Mouse (Mus musculus) lung, postnatal 0 days (tissue): ENCODE measurements around the gene Hes7. TPM values are rescaled to one million over a fixed set of nuclear protein-coding genes. Genes with fewer than 3 reads are reported as not detected.

Experiments
- ATAC-seq: fragments of 200-750 bp; cut with Nextera tagmentation; 2 replicates; pipeline ENCODE4 v1.8.0; 2017; ENCODE audit warnings: moderate library complexity
- DNase-seq: peaks from one replicate; pipeline ENCODE4 v3.0.0-alpha.2; 2016; ENCODE audit warnings: low spot score
- H3K27ac ChIP-seq: fragments of 300-500 bp; sonication (generic); 2 replicates; pipeline ENCODE4 v1.5.1; 2014; ENCODE audit warnings: antibody characterized with exemption, mild to moderate bottlenecking, low read length, mixed read lengths
- H3K27me3 ChIP-seq: fragments of 300-500 bp; sonication (generic); replicated peaks from 2 replicates; pipeline ENCODE4 v1.6.1; 2014; ENCODE audit warnings: low read length, mixed read lengths; ENCODE audit not compliant: insufficient read depth
- H3K36me3 ChIP-seq: fragments of 300-500 bp; sonication (generic); 2 replicates; pipeline ENCODE4 v1.6.1; 2014; ENCODE audit warnings: low read length, mixed read lengths; ENCODE audit not compliant: insufficient read depth
- H3K4me1 ChIP-seq: fragments of 300-500 bp; sonication (generic); 2 replicates; pipeline ENCODE4 v1.6.1; 2014; ENCODE audit warnings: antibody characterized with exemption, low read depth, low read length, mixed read lengths; ENCODE audit not compliant: insufficient read depth
- H3K4me2 ChIP-seq: fragments of 300-500 bp; sonication (generic); replicated peaks from 2 replicates; pipeline ENCODE4 v1.6.1; 2014; ENCODE audit warnings: low read depth, mild to moderate bottlenecking, low read length, moderate library complexity, mixed read lengths
- H3K4me3 ChIP-seq: fragments of 300-500 bp; sonication (generic); 2 replicates; pipeline ENCODE4 v1.5.1; 2014; ENCODE audit warnings: low read depth, low read length
- H3K9ac ChIP-seq: fragments of 300-500 bp; sonication (generic); replicated peaks from 2 replicates; pipeline ENCODE4 v1.6.1; 2014; ENCODE audit warnings: low read depth, mild to moderate bottlenecking
- H3K9me3 ChIP-seq: fragments of 300-500 bp; sonication (generic); 2 replicates; pipeline ENCODE4 v1.6.1; 2016; ENCODE audit warnings: low read length, mixed read lengths
- CTCF ChIP-seq: IDR thresholded peaks from 2 replicates; pipeline ENCODE4 v1.5.1; 2016; ENCODE audit warnings: antibody characterized with exemption, mild to moderate bottlenecking
- EP300 ChIP-seq: IDR thresholded peaks from 2 replicates; pipeline ENCODE4 v1.6.1; 2016; ENCODE audit warnings: antibody characterized with exemption, mild to moderate bottlenecking, control low read depth
- WGBS: fragments of 180-500 bp; shearing (Covaris S2); extraction: QIAGEN DNeasy Blood & Tissue Kit; methylation state at CpG from one replicate; pipeline ENCODE4 v1.1.7; 2014; 5-methylcytosine and 5-hydroxymethylcytosine counted together
- polyA plus RNA-seq: library from polyadenylated mRNA; unstranded; fragments of >200 nt; fragmentation: Nextera tagmentation; extraction: Ambion mirVana; gene quantifications from 2 replicates; pipeline ENCODE4 v1.2.1, GENCODE M21; 2015

Hes7 gene
- polyA plus RNA-seq, 1 experiment from 2014 or later: 0.49 TPM

GRCm38 (mm10) chr11:69086390-69086789 is 33.8 kb upstream of the Hes7 start:
- Histone ChIP-seq H3K27ac (no peak overlapping the region), H3K9me3 (no peaks in the 10 kb centered on the region), H3K4me1 (peaks cover 10% of the 10 kb centered on the region), H3K27me3 (no peaks in the 10 kb centered on the region), H3K36me3 (0 out of 2 replicates have a peak, but pooled peaks cover 4% of the 10 kb centered on the region), H3K9ac (no peak overlapping the region), H3K4me3 (no peak overlapping the region), H3K4me2 (no peak overlapping the region)
- no peak for ATAC-seq
- no peak for TF ChIP-seq EP300
- TF ChIP-seq CTCF: no peak
- DNase-seq: no peak
- WGBS: 45% methylated on average over 6 of the region's 6 CpGs

- H3K36me3 ChIP-seq: 0 out of 2 replicates have a peak, but pooled peaks cover 4% of the 10 kb centered on the region
- H3K27me3 ChIP-seq: no peaks in the 10 kb centered on the region
- WGBS: 35% methylated on average over 4 of the region's 4 CpGs
- no peaks in the 10 kb centered on the region for H3K9me3 ChIP-seq
- TF ChIP-seq EP300 (no peak), CTCF (no peak)
- H3K4me3 ChIP-seq: no peak overlapping the region
- DNase-seq (no peak), ATAC-seq (no peak)
- H3K4me1 ChIP-seq: peaks cover 10% of the 10 kb centered on the region
- H3K9ac ChIP-seq: no peak overlapping the region
- no peak overlapping the region for H3K4me2 ChIP-seq
- no peak overlapping the region for H3K27ac ChIP-seq
Measured at GRCm38 (mm10) chr11:69087082-69087481, 33.1 kb upstream of the Hes7 start.

- H3K9ac ChIP-seq: no peak overlapping the region
- H3K36me3 ChIP-seq: 0 out of 2 replicates have a peak, but pooled peaks cover 4% of the 10 kb centered on the region
- no peak overlapping the region; the same call in 1 of the 2 replicates for H3K27ac ChIP-seq
- DNase-seq (no peak), ATAC-seq (no peak)
- WGBS: 76% methylated on average over 2 of the region's 2 CpGs
- H3K4me1 ChIP-seq: peaks cover 10% of the 10 kb centered on the region
- TF ChIP-seq EP300 (no peak), CTCF (no peak)
- no peaks in the 10 kb centered on the region for H3K27me3 ChIP-seq
- no peak overlapping the region for H3K4me3 ChIP-seq
- no peaks in the 10 kb centered on the region for H3K9me3 ChIP-seq
- H3K4me2 ChIP-seq: peak overlapping the region; percentile 91; the same call in 1 of the 2 replicates
Measured at GRCm38 (mm10) chr11:69087597-69087996, 32.6 kb upstream of the Hes7 start.

DNA sequence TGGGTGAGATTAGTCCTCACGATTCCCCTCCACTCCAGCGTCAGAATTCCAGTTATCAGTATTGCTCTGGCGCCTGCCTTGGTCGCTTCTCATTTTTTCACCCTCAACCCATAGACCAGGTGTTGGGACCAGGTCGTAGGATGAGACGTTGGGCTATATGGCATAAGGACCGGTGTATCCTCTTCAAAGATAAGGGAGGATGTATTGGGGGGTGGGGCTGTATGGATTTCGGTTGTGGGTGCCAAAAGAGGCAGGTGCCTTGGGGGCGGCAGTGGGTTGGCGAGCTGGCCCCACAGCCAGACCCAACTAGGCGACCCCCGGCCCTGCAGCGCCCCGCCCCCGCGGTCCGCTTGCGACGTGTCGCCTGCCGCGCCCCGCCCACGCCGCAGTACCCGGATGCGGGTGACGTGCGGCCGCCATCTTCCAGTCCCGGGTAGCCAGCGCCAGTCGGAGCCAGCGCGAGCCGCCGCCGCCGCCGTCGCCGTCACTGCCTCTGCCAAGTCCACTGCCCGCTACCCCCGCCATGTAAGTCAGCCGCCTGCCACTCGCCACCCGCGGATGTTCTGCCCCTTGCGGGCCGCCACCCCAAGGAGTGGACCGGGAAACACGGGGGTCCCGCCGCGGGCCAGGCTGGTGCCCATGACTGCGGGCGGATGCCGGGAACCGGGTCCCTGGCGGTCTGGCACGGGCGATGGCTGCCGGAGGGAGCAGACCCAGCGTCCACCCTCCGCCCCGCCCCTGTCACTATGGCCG is 31.9 kb upstream of the Hes7 start, which contains the start of gene Vamp2:
Vamp2 (plus strand) TSS at position 388 of the 753 bp plus-strand sequence.
- 0 out of 2 replicates have a peak, but pooled peaks cover 4% of the 10 kb centered on the region for H3K36me3 ChIP-seq
- peak; percentile 85 for ATAC-seq

GRCm38 (mm10) chr11:69088856-69089615 is 31.2 kb upstream of the Hes7 start:
- WGBS: 10% methylated on average over 22 of the region's 25 CpGs
- 0 out of 2 replicates have a peak, but pooled peaks cover 4% of the 10 kb centered on the region for H3K36me3 ChIP-seq
- H3K9ac ChIP-seq: peak overlapping the region; percentile 100
- DNase-seq: peak; percentile 61
- no peak for TF ChIP-seq CTCF
- H3K4me3 ChIP-seq: peak overlapping the region; percentile 99
- peak; percentile 20 for ATAC-seq
- no peaks in the 10 kb centered on the region for H3K9me3 ChIP-seq
- peaks cover 10% of the 10 kb centered on the region for H3K4me1 ChIP-seq
- H3K27me3 ChIP-seq: no peaks in the 10 kb centered on the region
- H3K4me2 ChIP-seq: peak overlapping the region; percentile 91
- H3K27ac ChIP-seq: peak overlapping the region; percentile 97

More for the DNA sequence above, 31.9 kb upstream of the Hes7 start, which contains the start of gene Vamp2:
- peak within 1 kb of the TSS; percentile 100 for H3K9ac ChIP-seq
- H3K9me3 ChIP-seq: no peaks in the 10 kb centered on the region
- WGBS: 2% methylated on average over 50 of the region's 67 CpGs
- DNase-seq: peak; percentile 92
- H3K4me1 ChIP-seq: peaks cover 10% of the 10 kb centered on the region
- TF ChIP-seq EP300 (no peak), CTCF (no peak)
- H3K27me3 ChIP-seq: no peaks in the 10 kb centered on the region
- peak within 1 kb of the TSS; percentile 97 for H3K27ac ChIP-seq
- H3K4me3 ChIP-seq: peak within 1 kb of the TSS; percentile 99
- peak within 1 kb of the TSS; percentile 91 for H3K4me2 ChIP-seq
